In the genomic region with DNA sequence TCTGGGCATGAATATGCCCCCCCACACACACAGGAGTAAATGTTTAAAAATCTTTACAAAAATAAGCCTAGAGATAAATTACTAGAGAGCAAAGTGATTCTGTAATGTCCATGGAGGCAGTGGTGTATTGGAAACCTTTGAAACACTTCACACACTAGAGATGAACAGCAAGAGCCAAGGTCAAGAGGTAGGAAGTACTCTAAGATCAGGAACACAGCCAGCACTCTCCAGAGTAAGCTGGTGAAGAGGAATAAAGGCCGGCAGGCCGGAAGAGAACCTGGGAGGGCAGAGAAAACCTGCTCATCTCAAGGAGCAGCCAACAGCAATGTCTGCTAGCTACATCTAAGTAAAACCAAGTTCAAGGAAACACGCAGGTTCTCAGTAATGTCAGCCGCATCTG, we compare ENCODE assay signal across 14 mouse cellular contexts.
"Had no signal": no experiment of that assay in that cellular context is flagged by ENCODE, and none has a peak within 500 bp of the region (broad histone marks: within the 10 kb centered on the region; RNA-seq: fewer than 3 reads in every experiment).

No protein-coding gene starts in this region.

- H3K4me3 ChIP-seq: liver, embryonic 13.5 days; liver, embryonic 15.5 days; lung, embryonic 15.5 days; midbrain, embryonic 10.5 days; midbrain, embryonic 12.5 days; myocyte; neural tube, embryonic 13.5 days; neural tube, embryonic 15.5 days; stomach, embryonic 15.5 days had no signal

- H3K27ac ChIP-seq: liver, embryonic 13.5 days; liver, embryonic 15.5 days; lung, embryonic 15.5 days; midbrain, embryonic 10.5 days; midbrain, embryonic 12.5 days; neural tube, embryonic 13.5 days; neural tube, embryonic 15.5 days; stomach, embryonic 15.5 days; stomach, postnatal 0 days had no signal

- DNase-seq: liver, embryonic 13.5 days; liver, postnatal 0 days; right cerebral cortex, adult 18-20 months; right cerebral cortex, postnatal 25 days; thymus, postnatal 36 days had no signal
